Comparison of ENCODE assay signal across 12 mouse cellular contexts in genomic region chr9:35930817-35931216, GRCm38 (mm10).
"Had no signal": no experiment of that assay in that cellular context is flagged by ENCODE, and none has a peak within 500 bp of the region (broad histone marks: within the 10 kb centered on the region; RNA-seq: fewer than 3 reads in every experiment).

No protein-coding gene starts in this region.

- DNase-seq: retina, postnatal 1 day; right cerebral cortex, adult 18-20 months; right cerebral cortex, postnatal 14 days; right cerebral cortex, postnatal 25 days; right cerebral cortex, postnatal 4 days; spleen, adult 18-20 months; thymus, adult 18-20 months; thymus, adult 2 months; thymus, postnatal 14 days; thymus, postnatal 25 days; thymus, postnatal 36 days; thymus, postnatal 4 days had no signal
